Mouse (Mus musculus) Muller cell, postnatal 12 days (primary cell): ENCODE measurements at regions not wholly inside any gene's neighbourhood (a gene's known extent, or its start where the extent isn't known, plus 50 kb on each side); places are given as distances from the start of the nearest gene placed in this dataset.

Experiments
- DNase-seq: peaks from one replicate; pipeline ENCODE4 v3.0.0-alpha.2; 2015; ENCODE audit errors: inconsistent ontology term

GRCm38 (mm10) chr2:94248948-94249347 is 91.2 kb upstream of the Hsd17b12 start:
- DNase-seq: no peak

- no peak for DNase-seq
Observed at GRCm38 (mm10) chr2:94246851-94247471, 89.2 kb upstream of the Hsd17b12 start.

- no peak for DNase-seq
Observed at GRCm38 (mm10) chr2:94246180-94246611, 88.4 kb upstream of the Hsd17b12 start.

- DNase-seq: peak; percentile 83
Observed at GRCm38 (mm10) chr2:94245305-94245959, 87.7 kb upstream of the Hsd17b12 start.

DNA sequence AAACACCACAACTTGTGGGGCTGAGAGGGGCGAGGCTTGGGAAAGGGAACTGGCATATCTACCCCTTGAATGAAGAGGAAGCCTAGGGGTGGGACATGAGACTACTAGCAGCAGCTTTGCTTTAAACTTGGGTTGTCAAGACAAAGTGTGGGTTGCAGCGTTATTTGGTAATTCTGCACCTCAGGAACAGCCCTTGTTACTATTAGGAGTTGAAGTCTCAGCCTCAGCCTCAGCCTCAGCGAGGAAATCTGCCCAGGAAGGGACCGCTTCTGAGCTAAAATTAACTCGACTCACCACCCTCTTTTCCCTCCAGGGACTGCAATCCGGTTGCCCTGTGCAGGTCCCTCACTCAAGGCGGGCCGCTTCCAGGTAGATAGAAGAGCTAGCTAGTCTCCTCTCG is 86.4 kb upstream of the Hsd17b12 start:
- no peak for DNase-seq

GRCm38 (mm10) chr2:94243053-94243916 is 85.5 kb upstream of the Hsd17b12 start:
- peak; percentile 33 for DNase-seq

DNA sequence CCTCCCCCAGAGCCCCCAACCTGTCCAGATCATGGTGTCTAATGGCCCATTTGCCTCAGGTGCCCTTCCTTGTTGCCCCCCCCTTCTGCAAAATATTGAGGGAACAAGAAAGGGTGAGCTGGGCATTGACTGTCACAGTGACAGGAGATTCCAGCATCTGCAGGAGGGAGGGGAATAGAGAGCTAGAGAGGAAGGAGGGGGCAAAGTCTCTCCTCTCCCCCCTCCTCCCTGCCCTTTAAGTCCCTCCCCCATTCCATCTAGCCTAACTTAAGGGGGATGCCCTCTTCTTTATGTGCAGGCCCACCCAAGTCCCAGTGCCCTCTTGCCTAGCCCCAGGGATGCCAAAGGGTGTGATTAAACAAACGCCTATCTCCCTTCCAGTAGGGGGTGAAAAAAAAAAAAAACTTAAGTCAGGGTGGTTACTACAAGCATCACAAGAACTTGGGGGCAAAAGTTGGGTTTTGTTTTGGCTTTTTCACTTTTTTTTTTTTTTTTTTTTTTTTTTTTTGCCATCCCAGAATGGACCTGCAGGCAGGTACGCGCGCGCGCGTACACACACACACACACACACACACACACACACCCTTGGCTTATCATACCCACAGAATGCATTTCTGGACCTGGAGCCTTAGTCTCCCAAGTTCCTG is 84.8 kb upstream of the Hsd17b12 start:
- no peak for DNase-seq

- DNase-seq: no peak
Observed at GRCm38 (mm10) chr2:94242051-94242397, 84.3 kb upstream of the Hsd17b12 start.

DNA sequence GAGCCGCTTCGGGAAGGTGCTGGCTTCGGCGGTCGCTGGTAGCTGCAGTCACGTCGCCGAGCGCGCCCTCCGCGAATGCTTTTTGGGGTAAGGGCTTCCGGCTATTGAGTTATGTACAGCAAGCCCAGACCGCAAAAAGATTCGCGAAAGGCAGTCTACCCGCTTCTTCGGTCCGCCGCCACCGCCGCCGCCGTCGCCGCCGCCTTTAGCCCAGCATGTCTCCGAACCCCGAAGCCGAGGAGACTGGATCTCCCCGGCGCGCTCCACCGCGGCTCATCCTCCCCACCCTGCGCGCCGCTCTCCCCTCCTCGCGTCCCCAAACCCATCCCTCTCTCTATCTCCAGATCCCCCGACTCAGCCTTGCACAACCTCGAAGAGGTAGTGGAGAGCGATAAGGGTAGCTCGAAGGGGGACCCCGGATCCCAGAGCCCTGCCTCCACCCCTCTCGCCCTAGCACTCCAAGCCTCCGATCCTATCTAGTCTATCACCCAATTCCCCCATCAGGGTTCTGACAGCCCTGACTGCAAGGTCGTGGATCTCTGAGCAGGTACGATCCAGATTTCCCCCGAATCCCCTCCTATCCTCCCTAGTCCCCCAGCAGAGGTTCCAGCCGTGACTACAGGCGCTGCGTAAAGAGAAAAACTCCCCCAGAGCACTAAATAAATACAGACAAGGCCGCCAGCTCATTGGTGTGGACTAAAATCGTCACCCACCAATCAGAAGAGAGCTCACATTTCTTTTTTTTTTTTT is 83.7 kb upstream of the Hsd17b12 start:
- peak; percentile 65 for DNase-seq

DNA sequence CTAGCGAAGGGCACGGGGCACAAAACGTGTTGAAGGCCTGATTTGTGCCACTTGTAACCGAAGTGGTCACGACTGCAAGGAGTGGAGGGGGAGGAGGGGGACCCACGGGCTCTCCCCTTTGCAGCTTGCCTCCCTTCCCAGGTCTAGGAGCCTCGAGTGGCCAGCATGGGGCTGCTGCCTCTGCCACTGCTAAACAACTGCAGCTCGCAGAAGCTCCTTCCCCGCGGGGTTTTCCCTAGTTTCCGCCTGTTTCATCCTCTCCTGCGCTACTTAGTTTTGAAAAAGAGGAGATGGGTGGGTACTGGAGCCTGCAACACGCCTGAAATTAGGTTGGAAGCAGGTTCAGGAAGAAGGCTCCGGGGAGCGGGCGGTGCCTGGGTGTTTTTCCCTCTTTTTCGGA is 82.6 kb upstream of the Hsd17b12 start:
- DNase-seq: no peak

DNA sequence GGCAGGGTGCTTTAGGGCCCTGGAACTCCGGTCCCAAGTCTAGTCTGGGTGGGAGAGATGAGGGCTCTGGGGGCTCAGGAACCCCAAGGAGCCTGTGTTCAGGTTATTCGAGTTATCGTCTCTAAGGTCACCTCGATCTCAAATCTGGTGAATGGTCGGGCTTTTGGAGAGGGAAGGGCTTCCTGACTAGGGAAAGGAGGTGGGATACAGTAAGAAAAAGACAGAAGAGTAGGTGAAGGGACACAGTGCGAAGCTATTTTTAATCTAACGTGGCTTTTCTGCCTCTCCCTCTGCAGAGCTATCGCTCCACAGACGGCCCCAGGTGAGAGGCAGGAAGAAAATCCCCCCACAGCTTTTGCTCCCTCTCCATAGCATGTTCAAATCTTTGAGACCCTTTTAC is 81.8 kb upstream of the Hsd17b12 start:
- DNase-seq: no peak

DNA sequence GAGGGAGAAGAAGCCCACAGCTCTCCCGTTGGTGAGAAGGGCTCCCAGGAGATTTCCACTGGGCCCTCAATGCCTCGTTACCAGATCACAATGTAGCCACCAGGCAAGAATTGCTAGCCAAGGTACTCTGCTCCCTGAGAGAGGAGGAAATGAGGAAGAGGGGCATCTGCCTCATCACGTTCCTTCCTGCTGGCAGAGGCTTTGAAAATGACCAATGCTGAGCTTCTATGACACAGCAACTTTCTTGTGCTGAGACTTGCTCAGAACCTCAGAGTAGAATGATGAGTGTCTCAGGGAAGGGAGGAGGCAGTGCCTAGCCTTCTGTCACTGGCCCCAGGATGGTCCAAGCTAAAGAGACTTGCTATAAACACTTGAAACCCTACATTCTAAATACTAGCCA is 78.7 kb upstream of the Hsd17b12 start:
- no peak for DNase-seq

DNA sequence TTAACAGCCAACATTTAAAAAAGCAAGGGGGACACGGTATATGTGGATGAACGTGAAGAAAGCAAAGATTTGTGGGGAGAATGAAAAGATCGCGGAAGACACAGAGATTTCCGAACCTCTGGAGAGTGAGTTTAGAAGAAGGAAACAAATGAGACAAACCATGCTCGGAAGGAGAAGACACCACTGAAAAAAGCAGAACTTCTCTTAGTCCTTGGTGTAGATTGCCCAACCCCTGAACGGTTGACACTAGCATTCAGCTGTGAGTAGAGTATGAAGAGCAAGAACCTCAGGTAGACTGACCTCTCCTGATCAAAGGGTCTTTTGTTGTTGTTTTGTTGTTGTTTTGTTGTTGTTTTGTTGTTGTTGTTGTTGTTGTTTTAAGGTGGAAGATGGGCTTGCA is 75.8 kb upstream of the Hsd17b12 start:
- no peak for DNase-seq

- no peak for DNase-seq
Observed at GRCm38 (mm10) chr2:94219421-94219820, 61.7 kb upstream of the Hsd17b12 start.

DNA sequence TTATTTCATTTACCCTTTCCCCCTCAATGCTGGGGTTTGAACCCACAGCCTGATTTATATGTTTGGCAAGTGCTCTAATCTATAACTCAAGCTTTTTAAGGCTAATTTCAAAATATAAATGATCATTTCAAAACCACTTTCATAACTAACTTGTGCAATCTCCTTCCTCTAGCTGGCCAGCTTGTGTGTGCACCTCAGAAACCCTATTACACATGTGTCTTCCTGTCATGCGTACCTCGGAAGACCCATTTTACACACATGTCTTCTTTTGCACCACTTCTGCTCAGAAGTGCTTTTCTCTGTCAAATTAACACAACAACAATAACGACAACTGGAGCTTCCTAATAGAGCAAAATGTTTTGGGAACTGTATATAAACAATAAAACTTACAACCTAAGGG is 59.7 kb upstream of the Hsd17b12 start:
- no peak for DNase-seq

DNA sequence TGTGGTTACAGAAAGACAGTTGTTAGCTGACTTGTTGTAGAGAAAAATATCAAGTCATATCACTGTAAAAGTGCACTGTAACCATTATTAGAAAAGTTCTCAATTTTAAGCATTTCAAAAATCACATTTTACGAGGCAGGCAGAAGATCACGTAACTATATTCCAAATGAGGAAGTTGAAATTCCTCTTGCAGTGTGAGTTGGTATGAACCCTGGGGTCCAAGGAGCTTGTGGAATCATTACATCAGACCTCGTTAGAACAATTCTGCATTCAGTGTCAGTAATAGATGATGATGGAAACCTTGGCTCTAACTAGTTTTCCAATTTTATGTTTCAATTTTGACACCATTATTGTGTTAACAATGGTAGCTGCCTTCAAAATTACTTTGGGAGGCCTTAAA is 57.7 kb upstream of the Hsd17b12 start:
- no peak for DNase-seq
